Mouse (Mus musculus) erythroblast, embryonic 14.5 days (primary cell): ENCODE results near the gene Sigirr.

Experiments
- GATA1 ChIP-seq: IDR thresholded peaks from 2 replicates; pipeline ENCODE4 v1.6.1; 2012; ENCODE audit warnings: low read length, inconsistent platforms, mixed read lengths
- TAL1 ChIP-seq: IDR thresholded peaks from 3 replicates; pipeline ENCODE4 v1.6.1; 2012; ENCODE audit warnings: low read length, inconsistent platforms, mixed read lengths

DNA sequence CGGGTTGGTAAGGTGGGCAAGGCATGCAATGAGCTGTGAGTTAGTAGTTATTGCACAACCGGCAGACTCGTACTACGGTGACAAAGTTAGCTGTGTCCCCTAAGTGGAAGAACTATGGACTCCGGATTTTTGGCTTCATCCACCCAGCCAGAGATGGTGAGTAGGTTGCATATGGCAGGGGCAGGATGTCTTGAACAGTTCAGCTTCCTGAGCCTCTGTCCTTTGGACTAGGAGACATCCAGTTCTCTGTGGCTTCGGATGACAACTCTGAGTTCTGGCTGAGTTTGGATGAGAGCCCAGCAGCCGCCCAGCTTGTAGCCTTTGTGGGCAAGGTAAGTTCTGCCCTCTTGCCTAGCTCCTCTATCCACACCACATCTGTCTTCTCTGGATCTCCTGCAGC, 35.8 kb downstream of the Sigirr start:
- TF ChIP-seq TAL1 = no peak
- no peak for TF ChIP-seq GATA1
